Mouse (Mus musculus): ENCODE data around the gene Man1c1. TPM values are rescaled to one million over a fixed set of nuclear protein-coding genes. Genes with fewer than 3 reads are reported as not detected.

Gene Man1c1
- polyA plus RNA-seq, 2 experiments from 2014 or later, result 1.0 to 1.4 TPM

DNA sequence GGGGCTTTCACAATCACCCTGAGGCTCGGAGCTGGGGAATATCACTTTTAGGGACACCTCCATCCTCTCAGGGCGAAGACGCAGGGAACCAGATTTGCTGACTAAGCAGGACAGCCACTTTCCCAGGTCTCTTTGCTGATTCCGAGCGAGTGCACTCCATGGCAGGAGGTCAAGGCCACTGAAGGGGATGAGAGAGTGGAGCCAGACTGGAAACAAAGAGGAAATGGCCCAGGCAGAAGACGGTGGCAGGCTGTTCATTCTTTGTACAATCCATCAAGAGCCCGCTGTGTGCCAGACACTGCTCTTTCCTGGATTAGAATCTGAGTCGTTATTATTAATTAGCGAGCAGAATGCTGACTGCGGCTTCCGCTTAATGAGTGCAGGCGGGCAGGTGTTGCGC, 70.1 kb downstream of the Man1c1 start:
- ATAC-seq, result no peak

DNA sequence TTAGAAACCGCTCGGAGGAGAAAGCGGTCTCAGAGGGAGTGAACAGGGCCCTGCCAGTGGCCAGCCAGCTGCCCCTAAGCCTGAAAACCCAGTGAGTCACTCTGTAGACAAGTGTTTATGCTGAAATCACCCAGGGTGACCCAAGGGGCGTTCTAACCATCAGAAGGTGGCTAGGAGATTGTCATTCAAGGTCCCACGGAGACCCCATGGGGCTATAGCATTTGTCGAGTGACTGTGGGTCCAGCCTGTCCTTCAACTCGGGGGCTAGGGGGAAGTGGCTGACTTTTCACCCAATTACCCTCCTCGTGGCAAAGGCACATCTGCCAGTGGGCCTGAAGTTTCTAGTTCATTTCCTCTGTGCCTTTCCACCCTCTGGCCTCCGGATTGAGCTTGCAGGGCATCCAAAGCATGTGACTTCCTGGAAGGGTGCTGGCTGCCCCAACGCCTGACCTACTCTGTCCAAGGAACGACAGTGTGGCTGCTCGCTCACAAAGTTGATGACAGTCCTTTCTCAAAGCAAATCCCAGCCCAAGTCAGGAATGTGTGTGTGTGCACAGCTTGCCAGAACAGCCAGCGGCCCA, 71.9 kb downstream of the Man1c1 start:
- no peak for ATAC-seq

DNA sequence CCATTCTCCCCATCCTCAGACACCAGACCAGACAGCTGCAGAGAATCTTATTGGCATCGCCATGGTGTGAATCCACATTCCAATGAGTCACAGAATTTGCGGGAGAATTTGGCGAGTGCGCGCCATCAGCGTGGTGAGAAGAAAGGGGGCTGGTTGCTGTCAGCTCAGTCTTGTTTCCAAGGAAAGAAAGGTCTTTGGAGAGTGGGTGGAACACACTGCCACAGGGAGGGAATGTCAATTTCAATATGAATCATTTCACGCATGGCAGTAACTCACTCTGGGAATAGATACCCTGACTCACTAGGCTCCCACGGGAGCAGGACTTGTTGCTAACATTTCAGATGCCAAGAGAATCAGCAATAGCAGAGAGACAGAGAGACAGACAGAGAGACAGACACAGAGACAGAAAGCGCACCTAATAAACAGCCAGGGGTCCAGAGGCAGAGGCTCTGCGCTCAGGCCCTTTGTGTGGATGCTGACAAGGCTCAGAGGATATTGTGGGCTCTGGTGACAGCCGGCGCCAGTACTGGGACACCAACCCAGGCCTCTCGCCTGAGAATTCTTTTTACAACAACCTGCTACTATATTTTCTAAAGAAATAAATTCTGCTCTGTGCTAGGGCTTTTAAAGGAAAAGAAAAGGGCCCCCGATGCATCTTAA, 72.5 kb downstream of the Man1c1 start:
- ATAC-seq, result no peak

- no peak for ATAC-seq
These were observed 75.3 kb downstream of the Man1c1 start for GRCm38 (mm10) chr4:134628575-134629384.

GRCm38 (mm10) chr4:134628058-134628457, 76.0 kb downstream of the Man1c1 start:
- no peak for ATAC-seq

DNA sequence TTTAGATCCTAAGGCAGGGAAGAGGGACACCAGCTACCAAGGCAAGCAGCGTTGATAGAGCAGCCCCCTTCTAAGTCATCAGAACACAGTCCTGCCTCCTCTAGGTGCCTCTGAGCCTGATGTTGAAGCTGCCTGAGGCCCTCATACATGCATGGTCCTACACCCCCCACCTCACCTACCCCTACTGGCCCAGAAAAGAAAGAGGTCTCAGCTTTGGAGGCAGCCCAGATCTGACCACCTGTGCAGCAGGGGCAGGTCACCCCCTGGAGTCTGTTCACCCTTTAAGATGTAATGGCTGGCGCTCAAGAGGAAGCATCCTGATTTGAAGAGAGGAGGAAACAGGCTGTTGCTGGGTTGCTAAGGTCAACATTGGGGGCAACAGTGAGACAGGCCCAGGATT, 77.2 kb downstream of the Man1c1 start:
- ATAC-seq, result no peak

GRCm38 (mm10) chr4:134626350-134626749, 77.7 kb downstream of the Man1c1 start:
- no peak for ATAC-seq

DNA sequence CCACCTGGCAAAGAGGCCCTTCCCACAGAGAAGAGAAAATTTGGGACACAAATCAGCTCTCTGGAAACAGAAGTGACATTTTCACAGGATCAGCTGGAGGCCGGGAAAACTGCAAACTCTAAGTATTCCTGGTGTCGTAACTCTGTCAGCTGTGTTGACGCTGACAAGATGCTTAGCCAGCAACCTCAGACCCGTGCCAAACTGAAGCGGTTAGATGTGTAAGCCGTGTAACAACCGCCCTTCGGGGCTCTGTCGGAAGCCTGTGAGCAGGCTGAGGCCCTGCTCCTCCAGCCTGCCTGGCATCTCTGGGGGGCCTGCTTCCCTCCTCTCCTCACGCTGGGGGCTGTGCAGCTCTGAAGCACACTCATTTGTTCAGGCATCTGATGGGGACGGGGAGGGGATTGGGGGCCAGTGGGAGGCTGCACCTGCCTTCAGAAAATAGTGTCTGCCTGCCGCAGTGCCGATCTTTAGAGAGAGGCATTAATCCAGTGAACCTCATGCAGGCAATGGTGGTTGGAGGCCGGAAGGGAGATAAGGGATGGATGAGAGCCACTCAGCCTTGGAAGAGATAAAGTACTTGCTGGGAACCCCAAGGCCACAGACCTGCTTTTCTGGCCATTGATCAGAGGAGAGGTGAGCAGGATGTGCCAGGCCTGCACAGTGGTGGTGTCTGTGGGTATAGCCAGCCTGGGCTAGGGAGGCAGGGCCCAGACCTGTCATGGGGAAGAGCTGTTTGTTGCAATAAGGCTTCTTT, 79.8 kb downstream of the Man1c1 start:
- no peak for ATAC-seq

- no peak for ATAC-seq
These were observed 82.4 kb downstream of the Man1c1 start for GRCm38 (mm10) chr4:134621695-134622094.

DNA sequence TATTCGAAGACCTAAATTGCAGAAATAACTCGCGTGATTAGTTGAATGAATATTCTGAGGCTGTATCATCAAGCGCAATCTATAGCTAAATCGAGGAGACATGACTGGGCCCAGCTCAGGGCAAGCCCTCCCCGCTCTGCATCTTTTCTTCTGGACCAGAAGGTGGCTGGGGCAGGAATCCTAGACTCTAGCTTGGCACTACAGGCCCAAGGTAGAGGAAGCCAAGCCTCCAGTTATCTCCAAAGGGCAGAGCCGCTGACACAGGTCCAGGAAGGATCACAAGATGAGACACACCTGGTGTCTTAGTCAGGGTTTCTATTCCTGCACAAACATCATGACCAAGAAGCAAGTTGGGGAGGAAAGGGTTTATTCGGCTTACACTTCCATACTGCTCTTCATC, 83.8 kb downstream of the Man1c1 start:
- no peak for ATAC-seq

- no peak for ATAC-seq
These were observed 84.6 kb downstream of the Man1c1 start for GRCm38 (mm10) chr4:134619489-134619870.

DNA sequence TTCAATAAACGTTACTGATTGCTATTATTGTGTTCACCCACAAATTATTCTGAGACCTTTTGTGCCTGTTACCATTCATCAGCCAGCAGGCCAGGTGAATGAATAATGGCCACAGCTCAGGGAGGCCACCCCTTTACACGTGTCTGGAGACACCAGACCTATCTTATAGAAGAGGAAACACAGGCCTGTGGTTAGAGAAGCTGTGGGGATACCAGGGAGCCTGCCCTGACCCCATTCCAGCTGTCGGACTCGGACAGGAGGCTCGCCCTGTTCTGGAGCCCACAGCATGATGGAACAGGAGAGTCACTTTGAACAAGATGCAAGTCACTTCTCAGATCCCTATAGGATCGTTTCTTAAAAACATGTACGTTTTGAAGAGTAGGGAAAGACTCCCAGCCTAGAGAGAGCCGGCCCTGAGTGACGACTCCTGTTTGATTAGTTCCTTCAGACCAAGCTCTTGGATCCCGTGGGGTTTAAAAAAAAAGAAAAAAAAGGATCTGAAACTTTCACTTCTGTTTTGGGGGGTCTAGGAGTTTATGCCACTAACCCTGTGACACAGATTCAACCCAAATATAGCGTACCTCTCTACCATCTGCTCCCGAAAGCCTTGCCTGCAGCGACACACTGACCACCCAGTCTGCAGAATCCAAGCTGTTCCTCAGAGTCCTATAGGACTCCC, 85.1 kb downstream of the Man1c1 start:
- no peak for ATAC-seq

DNA sequence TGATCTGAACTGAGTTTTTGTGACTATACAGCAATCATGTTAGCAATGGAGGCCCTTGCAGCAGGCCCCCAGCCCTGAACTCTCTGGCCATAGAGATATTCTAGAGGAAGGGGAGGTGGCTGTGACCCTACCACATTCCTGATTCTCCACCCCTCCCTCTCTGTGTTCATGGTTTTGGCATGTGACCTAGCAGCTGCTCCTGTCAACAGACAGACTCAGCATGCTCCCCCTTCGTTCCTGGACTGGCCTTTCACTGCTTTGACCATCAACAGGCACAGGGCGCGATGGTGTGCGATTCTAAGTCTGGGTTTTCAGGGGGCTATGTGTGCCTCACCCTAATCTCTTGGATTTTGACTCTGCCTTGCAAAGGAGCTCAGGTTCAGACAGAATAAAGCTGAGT, 86.3 kb downstream of the Man1c1 start:
- no peak for ATAC-seq

GRCm38 (mm10) chr4:134615929-134616625, 88.0 kb downstream of the Man1c1 start:
- ATAC-seq, result no peak

DNA sequence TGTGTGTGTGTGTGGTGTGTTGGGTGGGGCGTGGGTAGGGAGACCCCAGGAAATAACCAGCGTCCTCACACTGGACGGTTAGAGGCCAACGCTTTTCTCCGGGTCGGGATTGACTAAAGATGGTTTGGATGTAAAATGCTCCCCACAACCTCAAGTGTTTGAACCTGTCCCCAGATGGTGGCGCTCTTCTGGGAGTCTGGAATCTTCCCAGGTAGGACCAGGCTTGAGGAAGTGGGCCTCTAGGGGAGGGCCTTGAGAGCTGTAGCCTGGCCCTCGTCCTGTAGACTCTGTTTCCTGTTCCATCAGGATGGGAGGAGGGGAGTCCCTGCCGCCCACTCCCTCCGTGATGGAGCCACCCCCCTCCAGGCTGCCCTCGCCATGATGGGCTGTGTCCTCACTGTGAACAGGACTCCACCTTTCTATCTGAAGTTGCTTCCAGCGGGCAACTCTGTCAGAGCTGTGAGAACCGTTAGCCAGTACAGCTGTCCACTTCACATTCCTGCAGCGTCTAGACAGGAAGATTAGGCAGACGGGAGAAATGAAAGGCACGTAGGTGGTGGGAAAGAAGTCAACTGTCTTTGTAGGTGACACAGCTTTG, 91.9 kb downstream of the Man1c1 start:
- no peak for ATAC-seq

- ATAC-seq, result no peak
These were observed 93.5 kb downstream of the Man1c1 start for GRCm38 (mm10) chr4:134610616-134611015.

- ATAC-seq, result no peak
These were observed 96.4 kb downstream of the Man1c1 start for GRCm38 (mm10) chr4:134607679-134608078.

GRCm38 (mm10) chr4:134606054-134606453, 98.0 kb downstream of the Man1c1 start:
- ATAC-seq, result no peak

GRCm38 (mm10) chr4:134604472-134604871, 99.6 kb downstream of the Man1c1 start:
- no peak for ATAC-seq

DNA sequence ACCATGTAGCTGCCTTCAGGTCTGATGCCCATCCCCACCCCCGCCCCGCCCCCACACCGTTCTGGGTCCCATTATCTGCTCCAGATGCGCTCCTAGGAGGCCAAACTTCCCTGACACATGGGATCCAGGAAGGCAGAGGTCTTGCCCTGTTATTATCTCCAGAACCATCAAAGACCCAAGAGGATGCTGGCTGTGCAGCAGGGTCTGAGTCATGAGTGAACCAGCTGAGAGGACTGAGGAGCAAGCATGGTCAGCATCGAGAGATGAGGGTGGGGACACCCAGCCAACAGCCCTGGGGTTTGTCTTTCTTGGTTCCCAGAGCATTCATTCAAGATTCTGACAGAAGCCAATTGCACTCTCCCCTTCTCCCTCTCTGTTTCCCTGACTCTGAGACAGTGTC, 100.5 kb downstream of the Man1c1 start:
- ATAC-seq, result no peak

GRCm38 (mm10) chr4:134602610-134603009, 101.5 kb downstream of the Man1c1 start:
- ATAC-seq, result no peak

- no peak for ATAC-seq
These were observed 102.1 kb downstream of the Man1c1 start for GRCm38 (mm10) chr4:134601981-134602380.

Measured in CD4-positive, CD25-positive, alpha-beta regulatory T cell, adult 4 months (primary cell).